Mouse (Mus musculus): ENCODE data around the gene Cntln. TPM values are rescaled to one million over a fixed set of nuclear protein-coding genes. Genes with fewer than 3 reads are reported as not detected.

Gene Cntln
- total and polyA plus RNA-seq, 3 experiments: not detected

GRCm38 (mm10) chr4:85162468-85163312 lies 278.6 kb downstream of the Cntln start:
- Histone ChIP-seq H3K4me3 (ENCODE audit: control insufficient read depth in 1 of 2, insufficient read depth in 1 of 2, low read depth in 2 of 2, low read length in 2 of 2) (no peak overlapping the region), H3K27me3 (ENCODE audit: control insufficient read depth in 1 of 2, insufficient read depth in 2 of 2, low read length in 2 of 2) (no peaks in the 10 kb centered on the region), H3K4me1 (ENCODE audit: control insufficient read depth in 1 of 2, insufficient read depth in 2 of 2, low read length in 2 of 2) (no peaks in the 10 kb centered on the region), H3K36me3 (ENCODE audit: control insufficient read depth in 1 of 2, insufficient read depth in 2 of 2, low read length in 2 of 2) (no peaks in the 10 kb centered on the region), H3K9ac (ENCODE audit: control insufficient read depth, low read depth, low read length, poor library complexity, severe bottlenecking) (no peak overlapping the region), H3K79me2 (ENCODE audit: control insufficient read depth, insufficient read depth, low read length, poor library complexity) (no peaks in the 10 kb centered on the region), H3K27ac (ENCODE audit: control insufficient read depth, low read depth, low read length) (no peak overlapping the region), H3K9me3 (replicated peaks; ENCODE audit: insufficient read depth, low read length) (no peaks in the 10 kb centered on the region)
- TF ChIP-seq MYC (IDR thresholded peaks at IDR 0.05; ENCODE audit: low read depth, low read length): no peak
- TF ChIP-seq USF1 (IDR thresholded peaks at IDR 0.05; ENCODE audit: low read depth, low read length): no peak
- no peak for TF ChIP-seq RAD21 (IDR thresholded peaks at IDR 0.05; ENCODE audit: low read depth, low read length)
- no peak for TF ChIP-seq CHD1 (IDR thresholded peaks at IDR 0.05; ENCODE audit: low read depth, low read length)
- TF ChIP-seq KAT2A (conservative IDR thresholded peaks at IDR 0.05; ENCODE audit: low read depth, low read length): no peak
- no peak for TF ChIP-seq NELFE (IDR thresholded peaks at IDR 0.05; ENCODE audit: low read depth, low read length)
- TF ChIP-seq RCOR1 (IDR thresholded peaks at IDR 0.05; ENCODE audit: low read depth, low read length): no peak
- TF ChIP-seq SMC3 (IDR thresholded peaks at IDR 0.05; ENCODE audit: low read depth, low read length): no peak
- TF ChIP-seq JUND (IDR thresholded peaks at IDR 0.05; ENCODE audit: low read depth, low read length): no peak
- TF ChIP-seq ZKSCAN1 (IDR thresholded peaks at IDR 0.05; ENCODE audit: low read depth, low read length): no peak
- TF ChIP-seq TAL1 (IDR thresholded peaks at IDR 0.05; ENCODE audit: low read length): no peak
- no peak for TF ChIP-seq NRF1 (IDR thresholded peaks at IDR 0.05; ENCODE audit: insufficient read depth, low read depth, low read length, poor library complexity, severe bottlenecking)
- no peak for TF ChIP-seq POLR2AphosphoS2 (IDR thresholded peaks at IDR 0.05; ENCODE audit: low read length)
- no peak for TF ChIP-seq MAZ (IDR thresholded peaks at IDR 0.05; ENCODE audit: low read depth, low read length)
- TF ChIP-seq ZMIZ1 (IDR thresholded peaks at IDR 0.05; ENCODE audit: low read depth, low read length): no peak
- TF ChIP-seq ETS1 (IDR thresholded peaks at IDR 0.05; ENCODE audit: low read depth, low read length): no peak
- no peak for TF ChIP-seq MEF2A (IDR thresholded peaks at IDR 0.05; ENCODE audit: extremely low read depth, insufficient replicate concordance, low read depth, low read length, poor library complexity, severe bottlenecking)
- no peak for TF ChIP-seq MYB (IDR thresholded peaks at IDR 0.05; ENCODE audit: low read depth, low read length)
- no peak for DNase-seq (ENCODE audit: low read depth, low spot score)

GRCm38 (mm10) chr4:85163313-85163615 lies 279.2 kb downstream of the Cntln start:
- no peak for TF ChIP-seq SIN3A (IDR thresholded peaks at IDR 0.05; ENCODE audit: low read length)
- no peak for TF ChIP-seq MXI1 (IDR thresholded peaks at IDR 0.05; ENCODE audit: low read depth, low read length)
- no peak for TF ChIP-seq NELFE (IDR thresholded peaks at IDR 0.05; ENCODE audit: low read depth, low read length)
- TF ChIP-seq USF1 (IDR thresholded peaks at IDR 0.05; ENCODE audit: low read depth, low read length): no peak
- no peak for TF ChIP-seq MAZ (IDR thresholded peaks at IDR 0.05; ENCODE audit: low read depth, low read length)
- no peak for TF ChIP-seq TBP (IDR thresholded peaks at IDR 0.05; ENCODE audit: low read depth, low read length)
- TF ChIP-seq MYB (IDR thresholded peaks at IDR 0.05; ENCODE audit: low read depth, low read length): no peak
- no peak for TF ChIP-seq ZMIZ1 (IDR thresholded peaks at IDR 0.05; ENCODE audit: low read depth, low read length)
- TF ChIP-seq JUND (IDR thresholded peaks at IDR 0.05; ENCODE audit: low read depth, low read length): no peak
- H3K9ac ChIP-seq (ENCODE audit: control insufficient read depth, low read depth, low read length, poor library complexity, severe bottlenecking): no peak overlapping the region
- no peaks in the 10 kb centered on the region for H3K9me3 ChIP-seq (replicated peaks; ENCODE audit: insufficient read depth, low read length)
- H3K4me1 ChIP-seq (ENCODE audit: control insufficient read depth in 1 of 2, insufficient read depth in 2 of 2, low read length in 2 of 2): no peaks in the 10 kb centered on the region
- H3K27me3 ChIP-seq (ENCODE audit: control insufficient read depth in 1 of 2, insufficient read depth in 2 of 2, low read length in 2 of 2): no peaks in the 10 kb centered on the region
- no peaks in the 10 kb centered on the region for H3K36me3 ChIP-seq (ENCODE audit: control insufficient read depth in 1 of 2, insufficient read depth in 2 of 2, low read length in 2 of 2)
- H3K27ac ChIP-seq (ENCODE audit: control insufficient read depth, low read depth, low read length): no peak overlapping the region
- H3K79me2 ChIP-seq (ENCODE audit: control insufficient read depth, insufficient read depth, low read length, poor library complexity): no peaks in the 10 kb centered on the region
- no peak for DNase-seq (ENCODE audit: low read depth, low spot score)
- H3K4me3 ChIP-seq (ENCODE audit: control insufficient read depth in 1 of 2, insufficient read depth in 1 of 2, low read depth in 2 of 2, low read length in 2 of 2): no peak overlapping the region

Measured in MEL (cell line).